Mouse (Mus musculus) liver, adult (tissue): Measurements from ENCODE around the gene Sh3pxd2a.

Experiments
- GATA4 ChIP-seq: IDR thresholded peaks from 2 replicates; pipeline ENCODE4 v1.6.1; 2014; ENCODE audit warnings: mild to moderate bottlenecking, low read length; ENCODE audit not compliant: insufficient replicate concordance

Sh3pxd2a gene

DNA sequence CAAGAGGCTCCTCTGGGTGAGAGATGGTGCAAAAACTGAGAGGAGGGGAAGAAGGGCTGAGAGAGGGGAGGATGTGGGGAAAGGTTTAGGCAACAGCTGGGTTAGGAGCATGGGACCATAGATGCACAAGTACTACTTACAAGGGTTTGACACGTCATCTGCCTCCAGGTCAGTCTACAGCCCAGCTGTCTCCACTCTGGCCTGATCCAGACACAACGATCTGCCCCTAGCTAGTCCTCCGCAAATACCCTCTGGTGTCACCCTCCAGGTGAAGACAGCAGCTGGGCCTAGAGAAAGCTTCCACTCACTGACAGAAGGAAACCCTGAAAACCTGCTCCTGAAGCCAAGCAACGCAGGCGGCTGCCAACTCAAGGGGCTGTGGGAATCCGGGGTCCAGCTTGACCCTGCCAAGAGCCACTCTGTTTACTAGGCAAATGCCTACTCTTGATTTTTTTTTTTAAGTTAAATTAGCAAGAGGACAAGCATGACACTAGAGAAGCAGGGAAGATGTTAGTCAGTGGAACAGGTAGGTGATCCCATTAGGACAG is 50.7 kb downstream of the Sh3pxd2a start:
- TF ChIP-seq GATA4, result no peak

DNA sequence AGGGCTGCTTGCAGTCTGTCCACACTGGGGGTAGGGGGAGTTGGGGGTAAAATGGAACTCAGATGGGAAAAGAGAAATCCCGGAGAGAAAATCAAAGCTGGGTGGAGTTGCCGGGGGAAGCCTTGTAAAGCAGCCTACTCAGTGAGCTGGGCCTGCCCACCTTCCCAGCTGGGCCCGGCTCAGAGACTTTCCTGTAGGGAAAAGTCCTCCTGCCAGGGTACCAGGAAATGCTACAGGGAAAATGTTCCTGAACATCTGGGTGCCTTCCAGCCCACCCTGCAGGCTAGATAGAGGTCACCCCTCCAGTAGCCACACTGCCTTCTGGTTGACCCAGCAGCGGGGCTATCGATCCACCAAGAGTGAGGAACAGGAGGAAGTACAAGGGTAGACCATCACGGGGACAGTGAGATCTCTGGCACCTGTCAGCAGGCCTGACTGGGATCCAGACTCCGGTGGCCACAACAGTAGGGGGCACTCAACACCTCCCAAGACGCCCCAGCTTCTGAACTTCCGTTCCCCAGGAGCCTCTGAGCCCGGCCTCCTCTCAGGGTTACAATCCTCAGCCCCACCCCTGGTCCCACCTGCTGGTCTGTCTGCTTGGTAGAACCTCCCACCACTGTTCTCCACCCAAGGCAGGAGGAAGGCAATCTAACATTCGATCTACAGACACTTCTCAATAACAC is 51.5 kb downstream of the Sh3pxd2a start:
- TF ChIP-seq GATA4, result no peak

DNA sequence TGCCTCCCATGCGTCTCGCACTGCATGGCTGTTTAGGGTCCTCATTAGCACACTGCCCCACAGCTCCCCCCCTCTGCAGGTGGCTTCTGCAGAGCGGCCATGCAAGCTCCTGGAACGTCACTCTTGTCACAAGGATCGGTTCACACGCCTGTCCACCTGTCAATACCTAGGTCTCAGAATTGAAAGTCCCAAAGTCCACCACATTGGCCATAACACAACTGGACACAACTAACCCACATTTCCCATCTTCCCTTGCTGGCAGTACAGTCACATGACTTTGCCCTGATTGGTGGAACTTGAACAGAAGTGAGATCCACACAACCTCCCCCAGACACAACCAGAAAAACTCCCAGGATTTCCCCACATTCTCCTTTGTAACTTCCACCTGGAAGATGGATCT is 53.9 kb downstream of the Sh3pxd2a start:
- TF ChIP-seq GATA4, result no peak

DNA sequence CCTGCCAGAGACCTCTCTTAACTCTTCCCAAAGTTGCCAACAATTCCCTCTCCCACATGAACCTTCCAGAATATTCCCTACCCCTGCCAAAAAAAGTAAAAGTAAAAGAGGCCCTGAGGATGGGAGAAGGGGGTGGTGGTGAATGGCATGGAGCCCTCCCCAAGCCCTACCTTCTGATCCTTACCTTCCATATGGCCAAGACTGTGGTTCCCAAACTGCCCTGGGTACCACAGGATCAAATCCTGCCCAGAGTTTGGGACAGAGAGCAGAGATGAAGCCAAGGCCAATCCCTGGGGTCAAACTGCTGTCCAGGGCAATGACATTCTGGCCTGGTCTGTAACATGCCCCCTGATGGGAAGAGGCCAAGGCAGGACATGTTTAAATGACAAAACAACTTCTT is 55.1 kb downstream of the Sh3pxd2a start:
- no peak for TF ChIP-seq GATA4

DNA sequence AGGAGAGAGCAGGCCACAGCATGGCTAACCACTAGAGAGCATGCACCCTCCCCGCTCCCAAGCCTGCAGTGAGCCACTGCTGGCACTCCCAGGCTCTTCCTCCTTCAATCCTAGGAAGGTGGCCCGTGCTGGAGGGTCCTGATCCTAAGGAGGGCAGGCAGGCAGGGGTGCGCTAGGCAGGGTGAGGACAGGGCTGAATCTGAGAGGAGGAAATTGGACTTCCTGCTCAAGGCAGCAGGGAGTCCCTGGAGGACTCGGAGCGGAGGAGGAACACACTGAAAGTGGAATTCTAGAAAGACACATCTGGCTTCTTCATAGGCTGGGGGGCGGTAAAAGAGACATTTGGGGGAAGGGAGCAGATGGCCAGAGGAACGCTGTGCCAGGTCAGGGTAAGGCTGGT is 55.5 kb downstream of the Sh3pxd2a start:
- no peak for TF ChIP-seq GATA4

DNA sequence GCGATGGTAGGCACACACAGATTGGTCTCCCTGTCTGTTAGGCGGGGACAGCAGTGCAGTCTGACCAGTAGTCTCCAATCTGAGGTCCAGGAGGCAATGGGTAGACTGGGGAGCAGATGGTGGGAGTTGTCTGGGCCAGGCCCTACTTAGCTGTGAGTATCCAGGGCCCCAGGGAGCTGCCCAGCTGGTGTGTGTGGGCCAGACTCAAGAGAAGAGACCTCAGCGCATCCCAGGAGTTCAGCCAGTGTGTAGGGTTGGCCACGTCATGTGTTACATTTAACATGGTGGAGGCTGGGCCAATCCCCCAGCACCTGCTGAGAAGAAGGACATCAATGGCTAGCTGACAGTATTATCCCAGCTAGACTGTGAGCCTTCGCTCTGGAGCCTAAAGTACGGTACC is 56.9 kb downstream of the Sh3pxd2a start:
- TF ChIP-seq GATA4, result no peak

DNA sequence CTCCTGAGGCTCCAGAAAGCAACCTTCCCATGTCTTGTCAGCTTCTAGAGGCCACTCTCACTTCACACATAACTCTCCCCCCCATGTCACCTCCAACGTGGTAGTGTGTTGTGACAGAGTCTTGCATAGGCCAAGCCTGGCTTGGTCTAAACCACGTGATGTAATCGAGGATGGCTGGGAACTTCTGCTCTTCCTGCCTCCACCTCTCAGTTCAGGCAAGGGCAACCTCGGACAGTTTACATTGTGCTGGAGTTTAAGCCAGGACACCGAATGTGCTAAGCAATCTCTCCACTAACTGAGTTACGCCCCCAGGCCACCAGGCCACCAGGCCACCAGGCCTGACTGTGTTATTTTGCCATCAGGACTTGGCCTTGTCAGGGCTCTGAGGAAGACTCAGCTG is 57.7 kb downstream of the Sh3pxd2a start:
- no peak for TF ChIP-seq GATA4

DNA sequence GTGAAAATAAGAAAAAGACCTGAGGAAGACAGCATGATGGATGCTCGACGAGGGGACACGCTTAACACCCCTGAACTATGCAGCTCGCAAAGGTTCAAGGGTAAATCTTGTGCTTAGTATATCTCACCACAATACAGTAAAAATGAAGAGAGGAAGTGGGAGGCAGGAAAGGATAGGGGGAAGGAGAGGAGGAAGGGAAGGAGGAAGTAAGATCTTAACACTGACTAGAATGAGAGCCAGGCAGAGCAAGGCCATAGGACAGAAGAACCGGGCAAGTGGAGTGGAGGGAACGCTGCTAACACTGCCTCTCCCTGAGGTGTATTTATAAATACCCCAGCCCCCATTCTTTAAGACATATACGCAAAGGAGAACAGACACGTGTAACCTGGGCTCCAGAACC is 58.7 kb downstream of the Sh3pxd2a start:
- TF ChIP-seq GATA4, result no peak

DNA sequence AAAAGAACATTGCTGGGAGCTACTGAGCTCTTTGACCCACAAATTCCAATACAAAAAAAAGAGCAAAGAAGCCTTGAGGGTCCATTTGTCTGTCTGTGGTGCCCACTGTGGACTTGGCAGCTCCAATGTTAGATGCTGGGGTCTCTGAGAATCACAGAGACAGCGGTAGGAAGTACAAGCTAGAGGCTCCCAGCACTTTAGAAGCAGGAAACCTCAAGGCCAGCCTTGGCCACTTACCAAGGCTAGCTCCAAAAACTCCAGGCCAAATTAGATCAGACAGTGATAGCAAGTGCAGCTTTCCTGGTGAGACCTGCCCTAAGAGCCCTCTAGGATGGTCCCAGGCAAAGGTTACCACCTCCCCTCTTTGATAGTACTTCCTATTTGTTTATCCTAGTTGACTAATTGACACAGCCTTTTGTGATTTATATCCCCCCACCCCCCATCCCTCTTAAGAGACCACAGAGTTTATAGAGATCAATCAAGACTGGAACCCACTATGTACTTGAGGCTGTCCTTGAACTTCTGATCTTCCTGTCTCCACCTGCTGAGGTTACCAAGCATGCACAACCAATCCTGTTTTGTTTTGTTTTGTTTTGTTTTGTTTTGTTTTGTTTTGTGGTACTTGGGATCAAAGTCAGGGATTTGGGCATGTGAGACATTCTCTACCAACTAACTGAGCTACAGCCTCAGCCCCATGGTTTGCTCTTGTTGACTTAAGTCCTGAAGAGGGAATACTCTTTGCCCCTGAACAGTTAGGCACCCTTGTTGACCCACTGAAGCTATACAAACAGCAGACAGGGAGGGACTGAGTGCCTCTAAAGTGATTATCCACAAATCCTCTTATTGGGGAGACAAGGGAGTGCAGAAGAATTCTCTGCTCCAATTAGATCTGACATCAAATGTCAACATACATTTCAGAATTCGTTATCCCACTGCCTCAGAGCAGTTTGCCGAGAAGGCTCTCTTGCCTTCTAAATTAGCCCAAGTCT is 60.5 kb downstream of the Sh3pxd2a start:
- peak; percentile 24; the same call in 1 of the 2 replicates for TF ChIP-seq GATA4

DNA sequence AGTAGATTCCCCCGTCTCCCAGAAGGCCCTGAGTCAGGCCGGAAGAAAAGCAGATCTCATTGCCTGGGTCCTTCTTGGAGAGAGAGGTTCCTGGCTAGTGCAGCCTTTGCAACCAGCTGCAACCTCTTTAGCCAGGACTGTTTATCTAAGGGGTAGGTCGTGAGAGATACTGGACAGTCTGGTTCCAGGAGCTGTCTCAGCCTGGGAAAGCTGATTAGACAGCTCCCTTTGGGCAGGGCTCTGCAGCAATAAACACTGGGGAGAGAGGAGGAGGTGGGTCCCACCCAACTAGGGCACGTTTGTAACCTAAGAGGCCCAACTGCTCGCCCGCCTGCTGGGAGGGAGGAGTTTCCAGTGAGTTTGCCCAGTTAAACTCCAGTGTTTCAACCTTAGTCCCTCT is 61.2 kb downstream of the Sh3pxd2a start:
- no peak for TF ChIP-seq GATA4

DNA sequence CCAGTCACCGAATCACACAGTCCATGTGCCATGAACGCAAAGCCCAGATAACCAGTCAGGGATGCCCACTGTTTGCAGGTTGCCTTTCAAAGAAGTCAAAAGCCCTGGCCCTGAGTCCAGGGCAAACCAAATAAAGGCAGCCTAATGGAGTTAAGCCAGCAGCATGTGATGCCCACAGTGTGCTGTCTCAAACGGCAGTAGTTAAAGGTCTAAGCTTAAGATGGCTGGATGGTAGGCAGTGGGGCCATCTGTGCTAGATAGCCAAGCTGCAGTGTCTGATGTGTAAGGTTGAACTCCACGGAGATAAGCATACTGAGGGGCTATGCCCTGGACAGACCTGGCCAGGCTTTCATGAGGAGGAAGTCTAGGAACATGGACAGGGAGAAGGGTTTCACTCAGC is 61.7 kb downstream of the Sh3pxd2a start:
- no peak for TF ChIP-seq GATA4

DNA sequence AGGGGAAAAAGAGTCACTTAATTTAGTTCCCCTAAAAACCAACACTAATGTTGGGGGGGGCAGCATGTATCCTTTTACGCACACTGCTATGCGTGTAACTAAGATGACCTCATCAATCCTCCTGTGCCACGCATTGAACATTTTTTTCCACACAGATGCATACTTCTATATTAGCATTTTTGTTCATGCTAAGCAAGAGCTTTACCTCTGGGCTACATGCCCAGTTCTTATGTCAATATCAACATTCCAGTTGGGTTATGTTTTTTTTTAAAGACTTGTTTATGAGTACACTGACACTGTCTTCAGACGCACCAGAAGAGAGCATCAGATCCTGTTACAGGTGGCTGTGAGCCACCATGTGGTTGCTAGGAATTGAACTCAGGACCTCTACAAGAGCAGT is 64.5 kb downstream of the Sh3pxd2a start:
- no peak for TF ChIP-seq GATA4

DNA sequence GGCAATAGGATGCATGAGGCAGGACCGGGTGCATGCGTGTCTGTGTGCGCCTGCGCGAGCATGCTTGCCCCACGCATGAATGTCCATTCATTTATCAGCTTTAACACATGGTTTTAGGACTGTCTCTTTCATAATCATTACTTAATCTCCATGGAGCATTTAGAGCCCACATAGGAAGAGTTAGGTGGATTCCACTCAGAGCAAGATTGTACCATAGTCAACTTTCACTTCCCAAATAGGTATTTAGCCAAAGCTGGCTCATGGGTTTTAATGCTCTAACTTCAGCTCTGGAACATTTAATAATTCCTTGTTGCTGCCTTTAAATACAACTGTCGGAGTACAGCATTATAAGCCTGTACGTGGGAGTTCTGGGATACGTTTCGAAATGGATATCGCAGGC is 65.2 kb downstream of the Sh3pxd2a start:
- no peak for TF ChIP-seq GATA4

DNA sequence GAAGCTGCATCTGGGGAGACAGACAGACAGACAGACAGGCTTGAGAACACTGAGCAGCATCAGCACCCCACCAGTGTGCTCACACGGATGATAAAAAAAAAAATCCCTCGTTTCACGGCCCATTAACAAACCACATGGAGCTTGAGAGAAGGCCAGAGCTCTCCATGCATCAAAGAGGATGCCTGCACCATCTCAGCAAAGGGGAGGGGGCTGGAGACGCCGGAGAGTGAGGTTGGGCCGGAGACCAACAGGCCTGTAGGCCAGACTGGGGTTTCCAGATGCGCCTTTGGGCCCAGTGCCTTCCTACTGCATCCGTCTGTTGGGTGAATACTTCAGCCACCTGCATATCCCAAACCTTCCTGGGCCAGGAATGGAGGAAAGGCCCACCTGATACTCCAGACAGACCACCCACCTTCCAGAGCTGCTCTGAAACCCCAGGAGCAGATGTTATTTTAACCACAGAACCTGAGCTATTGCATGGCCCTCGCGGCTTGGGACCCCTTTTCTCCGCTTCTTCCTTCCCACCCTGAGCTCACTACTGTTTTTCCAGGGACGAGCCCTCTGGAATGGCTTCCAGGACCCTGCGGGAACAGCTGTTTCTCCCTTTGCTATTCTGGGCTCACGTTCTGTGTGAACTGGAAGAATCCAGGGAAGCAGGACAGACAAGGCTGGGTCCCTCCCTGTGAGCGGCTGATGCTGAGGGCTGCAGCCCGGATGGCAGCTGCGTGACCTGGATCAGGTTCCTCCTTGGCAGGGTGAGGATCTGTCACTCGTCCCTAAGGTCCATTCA is 66.1 kb downstream of the Sh3pxd2a start:
- no peak for TF ChIP-seq GATA4

DNA sequence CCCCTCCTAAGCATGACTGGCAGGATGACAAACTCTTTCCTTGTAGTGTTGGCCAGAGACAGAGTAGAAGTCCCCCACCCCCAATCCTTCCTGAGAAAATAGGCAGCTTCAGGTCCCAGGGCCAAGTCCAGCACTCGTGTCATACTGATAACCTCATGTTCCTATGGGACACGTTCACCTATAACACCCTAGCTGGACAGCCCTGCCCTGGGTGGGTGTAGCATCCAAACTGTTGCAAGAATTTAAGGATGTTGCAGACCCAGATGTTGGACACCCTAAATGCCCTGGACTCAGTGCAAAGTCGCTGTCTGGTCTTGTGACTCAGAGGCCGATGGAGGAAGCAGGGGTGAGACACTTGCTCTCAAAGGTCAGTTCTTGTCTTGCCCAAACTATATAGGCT is 68.9 kb downstream of the Sh3pxd2a start:
- no peak for TF ChIP-seq GATA4
